Mouse (Mus musculus) intestine, postnatal 0 days (tissue): ENCODE results near the gene Mtx1. TPM values are rescaled to one million over a fixed set of nuclear protein-coding genes. Genes with fewer than 3 reads are reported as not detected.
A peak's percentile ranks its signal among the peaks of the same experiment; 100 is the strongest.

Source experiments
- ATAC-seq: fragments of 200-750 bp; cut with Nextera tagmentation; 2 replicates; pipeline ENCODE4 v1.8.0; 2017; ENCODE audit warnings: mild to moderate bottlenecking, moderate TSS enrichment, moderate library complexity
- H3K27ac ChIP-seq: fragments of 300-500 bp; sonication (generic); 2 replicates; pipeline ENCODE4 v1.5.1; 2014; ENCODE audit warnings: mild to moderate bottlenecking, low read depth, low read length, moderate library complexity
- H3K27me3 ChIP-seq: fragments of 300-500 bp; sonication (generic); replicated peaks from 2 replicates; pipeline ENCODE4 v1.6.1; 2014; ENCODE audit warnings: low read length, mixed read lengths; ENCODE audit not compliant: control insufficient read depth, insufficient read depth
- H3K36me3 ChIP-seq: fragments of 300-500 bp; sonication (generic); 2 replicates; pipeline ENCODE4 v1.6.1; 2014; ENCODE audit warnings: mild to moderate bottlenecking, moderate library complexity; ENCODE audit not compliant: control insufficient read depth, insufficient read depth
- H3K4me1 ChIP-seq: fragments of 300-500 bp; sonication (generic); replicated peaks from 2 replicates; pipeline ENCODE4 v1.6.1; 2014; ENCODE audit warnings: antibody characterized with exemption, low read length, mixed read lengths; ENCODE audit not compliant: control insufficient read depth, insufficient read depth
- H3K4me2 ChIP-seq: fragments of 300-500 bp; sonication (generic); replicated peaks from 2 replicates; pipeline ENCODE4 v1.6.1; 2014; ENCODE audit warnings: low read depth, mild to moderate bottlenecking, moderate library complexity
- H3K4me3 ChIP-seq: fragments of 300-500 bp; sonication (generic); 2 replicates; pipeline ENCODE4 v1.5.1; 2014; ENCODE audit warnings: low read depth, low read length
- H3K9ac ChIP-seq: fragments of 300-500 bp; sonication (generic); 2 replicates; pipeline ENCODE4 v1.6.1; 2014; ENCODE audit warnings: mild to moderate bottlenecking, low read depth, low read length
- H3K9me3 ChIP-seq: fragments of 300-500 bp; sonication (generic); 2 replicates; pipeline ENCODE4 v1.6.1; 2016; ENCODE audit warnings: mixed run types; ENCODE audit not compliant: control insufficient read depth
- CTCF ChIP-seq: sonication (generic); IDR thresholded peaks from 2 replicates; pipeline ENCODE4 v1.5.1; 2016; ENCODE audit warnings: low read depth, mild to moderate bottlenecking, control low read depth, antibody characterized with exemption, moderate library complexity
- WGBS: fragments of 180-500 bp; shearing (Covaris S2); extraction: QIAGEN DNeasy Blood & Tissue Kit; methylation state at CpG from one replicate; pipeline ENCODE4 v1.1.7; 2014; 5-methylcytosine and 5-hydroxymethylcytosine counted together
- polyA plus RNA-seq: library from polyadenylated mRNA; unstranded; fragments of >200 nt; fragmentation: Nextera tagmentation; extraction: Ambion mirVana; gene quantifications from 2 replicates; pipeline ENCODE4 v1.2.1, GENCODE M21; 2015

Mtx1 gene
- polyA plus RNA-seq, 1 experiment from 2014 or later: 145 TPM

- 0 out of 2 replicates have a peak, but pooled peaks cover 7% of the 10 kb centered on the region for H3K4me1 ChIP-seq
- no peaks in the 10 kb centered on the region for H3K27me3 ChIP-seq
- H3K9ac ChIP-seq: no peak overlapping the region
- ATAC-seq: no peak
- H3K27ac ChIP-seq: peak overlapping the region; percentile 35; the same call in 1 of the 2 replicates
- no peak for TF ChIP-seq CTCF
- H3K4me2 ChIP-seq: no peak overlapping the region
- H3K36me3 ChIP-seq: peaks cover 69% of the 10 kb centered on the region
- 94% methylated on average over 11 of the region's 11 CpGs for WGBS
- H3K4me3 ChIP-seq: no peak overlapping the region
- no peaks in the 10 kb centered on the region for H3K9me3 ChIP-seq
Observed at GRCm38 (mm10) chr3:89174844-89175243, 52.0 kb downstream of the Mtx1 start.

DNA sequence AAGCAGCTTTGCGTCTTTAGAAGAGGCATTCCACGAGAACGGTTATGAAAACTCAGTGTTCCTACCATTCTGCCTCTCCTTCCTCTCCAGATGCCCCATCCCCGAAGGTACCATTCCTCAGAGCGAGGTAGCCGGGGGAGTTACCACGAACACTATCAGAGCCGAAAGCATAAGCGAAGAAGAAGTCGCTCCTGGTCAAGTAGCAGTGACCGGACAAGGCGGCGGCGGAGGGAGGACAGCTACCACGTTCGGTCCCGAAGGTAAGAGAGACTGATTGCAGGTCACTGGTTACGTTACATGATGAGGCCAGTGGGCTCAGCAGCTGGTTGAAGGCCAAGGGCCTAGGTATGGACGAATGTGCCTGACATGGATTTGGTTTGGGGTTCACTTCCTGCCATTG, 59.9 kb downstream of the Mtx1 start:
- TF ChIP-seq CTCF: no peak
- H3K27me3 ChIP-seq: no peaks in the 10 kb centered on the region
- H3K27ac ChIP-seq: no peak overlapping the region
- no peak overlapping the region for H3K4me2 ChIP-seq
- H3K4me3 ChIP-seq: no peak overlapping the region
- H3K9me3 ChIP-seq: no peaks in the 10 kb centered on the region
- peaks cover 46% of the 10 kb centered on the region for H3K36me3 ChIP-seq
- no peak overlapping the region for H3K9ac ChIP-seq
- WGBS: 94% methylated on average over 19 of the region's 19 CpGs
- no peak for ATAC-seq
- H3K4me1 ChIP-seq: no peaks in the 10 kb centered on the region; the same call in 1 of the 2 replicates

GRCm38 (mm10) chr3:89165268-89165870, 61.5 kb downstream of the Mtx1 start:
- H3K4me3 ChIP-seq: peak overlapping the region; percentile 72
- TF ChIP-seq CTCF: no peak
- H3K27ac ChIP-seq: peak overlapping the region; percentile 92
- H3K27me3 ChIP-seq: no peaks in the 10 kb centered on the region
- ATAC-seq: no peak
- WGBS: 14% methylated on average over 12 of the region's 12 CpGs
- H3K36me3 ChIP-seq: peaks cover 32% of the 10 kb centered on the region
- no peaks in the 10 kb centered on the region for H3K9me3 ChIP-seq
- peak overlapping the region; percentile 59 for H3K4me2 ChIP-seq
- no peaks in the 10 kb centered on the region; the same call in 1 of the 2 replicates for H3K4me1 ChIP-seq
- peak overlapping the region; percentile 75 for H3K9ac ChIP-seq

DNA sequence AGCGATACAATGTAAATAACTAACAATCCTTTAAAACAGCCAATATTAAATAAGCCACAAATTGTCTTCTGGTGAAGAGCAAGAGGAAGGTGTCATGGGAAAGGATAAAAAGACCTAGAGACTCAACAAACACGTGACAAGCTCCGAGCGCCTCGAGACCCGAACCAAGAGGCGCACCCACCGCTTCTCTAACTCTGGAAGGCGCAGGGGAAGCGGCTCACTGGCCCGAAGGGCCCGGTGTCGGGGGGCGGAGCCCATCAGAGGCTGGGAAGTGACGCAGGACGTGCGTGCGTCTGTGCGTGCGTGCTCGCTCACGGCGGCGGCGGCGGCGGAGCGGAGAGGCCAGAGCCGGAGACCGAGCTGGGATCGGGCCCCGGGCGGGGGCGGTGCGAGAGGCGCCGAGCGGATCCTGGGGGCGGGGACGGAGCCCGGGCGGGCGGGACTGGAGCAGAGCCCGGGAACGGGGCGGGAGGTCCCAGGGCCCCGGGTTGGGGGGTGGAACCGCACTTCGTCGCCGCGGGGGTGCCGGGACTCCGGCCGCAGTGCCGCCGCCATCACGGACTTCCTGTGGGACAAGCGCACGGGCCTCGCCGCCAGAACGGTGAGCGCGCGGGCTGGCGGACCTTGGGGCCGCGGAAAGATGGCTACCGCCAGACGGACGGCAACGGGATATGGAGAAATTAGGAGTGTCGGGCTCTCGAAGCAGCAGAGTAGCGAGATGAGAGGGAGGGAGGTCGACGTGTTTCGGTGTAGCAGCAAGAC, 62.2 kb downstream of the Mtx1 start, which contains the start of gene Clk2:
Gene Clk2, plus strand, starts transcription at position 290 of the 762 bp plus-strand sequence.
- H3K4me2 ChIP-seq: peak within 1 kb of the TSS; percentile 59
- H3K36me3 ChIP-seq: peaks cover 26% of the 10 kb centered on the region
- no peaks in the 10 kb centered on the region for H3K9me3 ChIP-seq
- H3K27ac ChIP-seq: peak within 1 kb of the TSS; percentile 92
- ATAC-seq: peak; percentile 96
- peak within 1 kb of the TSS; percentile 75 for H3K9ac ChIP-seq
- H3K4me1 ChIP-seq: no peaks in the 10 kb centered on the region; the same call in 1 of the 2 replicates
- peak within 1 kb of the TSS; percentile 72 for H3K4me3 ChIP-seq
- H3K27me3 ChIP-seq: no peaks in the 10 kb centered on the region
- TF ChIP-seq CTCF: no peak
- under 1% methylated on average over 69 of the region's 79 CpGs for WGBS

GRCm38 (mm10) chr3:89163643-89164245, 63.1 kb downstream of the Mtx1 start:
- Histone ChIP-seq H3K27ac (no peak overlapping the region), H3K4me2 (peak overlapping the region; percentile 59), H3K4me1 (no peaks in the 10 kb centered on the region; the same call in 1 of the 2 replicates), H3K36me3 (peaks cover 16% of the 10 kb centered on the region), H3K9me3 (no peaks in the 10 kb centered on the region), H3K4me3 (peak overlapping the region; percentile 72; the same call in 1 of the 2 replicates), H3K27me3 (no peaks in the 10 kb centered on the region), H3K9ac (no peak overlapping the region)
- ATAC-seq: no peak
- TF ChIP-seq CTCF: no peak
- 71% methylated on average over 5 of the region's 5 CpGs for WGBS

- Histone ChIP-seq H3K4me1 (no peaks in the 10 kb centered on the region; the same call in 1 of the 2 replicates), H3K9ac (no peak overlapping the region), H3K36me3 (peaks cover 11% of the 10 kb centered on the region), H3K27ac (no peak overlapping the region), H3K4me3 (no peak overlapping the region), H3K9me3 (no peaks in the 10 kb centered on the region), H3K4me2 (no peak overlapping the region), H3K27me3 (no peaks in the 10 kb centered on the region; the same call in 1 of the 2 replicates)
- TF ChIP-seq CTCF: no peak
- 79% methylated on average over 1 of the region's 1 CpGs for WGBS
- ATAC-seq: no peak
Observed at GRCm38 (mm10) chr3:89163123-89163522, 63.8 kb downstream of the Mtx1 start.
